Mouse (Mus musculus) retina, embryonic 14.5 days (tissue): ENCODE results near the gene Rab44.
"Not testable (repeated sequence)": the region's sequence is repeated elsewhere in the genome, so short reads cannot be mapped to it uniquely, and the experiment has no call there.

Source experiments
- DNase-seq: peaks from one replicate; pipeline ENCODE4 v3.0.0-alpha.2; 2015; ENCODE audit warnings: low spot score

Rab44 gene

DNA sequence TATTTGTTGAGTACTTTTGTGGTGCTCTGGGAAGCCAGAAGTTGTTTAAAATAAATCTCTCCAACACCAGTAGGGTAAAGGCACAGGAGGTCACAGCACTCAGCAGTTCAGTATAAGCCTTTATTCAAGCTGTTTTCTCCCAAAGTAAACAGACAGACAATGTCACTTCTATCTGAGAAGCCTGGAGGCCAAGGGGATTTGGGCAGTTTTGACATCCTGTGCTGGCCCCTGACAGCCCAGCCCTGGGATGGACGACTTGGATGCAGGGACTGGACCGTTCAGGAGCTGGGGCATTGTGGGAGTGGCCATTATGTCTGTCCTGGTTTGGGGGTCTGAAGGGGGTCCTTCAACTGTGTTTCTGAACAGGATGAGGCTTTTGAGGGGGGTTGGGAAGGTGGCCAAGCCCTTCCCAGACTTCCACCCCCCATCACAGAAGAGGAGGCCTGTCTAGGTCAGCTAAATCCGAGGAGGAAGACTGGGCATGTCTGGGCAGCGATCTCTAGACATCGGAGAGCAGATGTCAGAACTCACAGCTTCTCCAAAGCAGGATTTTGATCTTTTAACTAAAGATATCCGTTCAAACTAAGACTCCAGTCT lies 22.5 kb upstream of the Rab44 start:
- no peak for DNase-seq

DNA sequence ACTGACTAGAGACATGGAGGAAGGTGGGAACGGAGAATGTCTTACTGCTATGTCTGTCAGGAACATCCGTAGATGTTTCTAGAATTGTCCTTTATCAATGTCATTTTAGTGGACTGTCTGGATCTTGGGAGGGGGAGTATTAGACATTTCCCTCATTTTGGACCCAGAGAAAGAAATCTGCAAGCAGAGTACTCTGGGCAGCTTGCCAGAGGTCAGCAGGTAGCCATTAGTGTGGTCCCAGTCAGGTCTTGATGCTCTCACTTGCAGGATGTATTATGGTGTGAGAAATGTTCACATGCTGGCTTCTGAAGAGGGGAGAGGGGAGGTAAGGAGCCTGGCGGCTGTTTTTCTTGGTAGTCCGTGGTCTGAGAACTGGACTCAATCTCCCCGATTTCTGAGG lies 21.4 kb upstream of the Rab44 start:
- no peak for DNase-seq

DNA sequence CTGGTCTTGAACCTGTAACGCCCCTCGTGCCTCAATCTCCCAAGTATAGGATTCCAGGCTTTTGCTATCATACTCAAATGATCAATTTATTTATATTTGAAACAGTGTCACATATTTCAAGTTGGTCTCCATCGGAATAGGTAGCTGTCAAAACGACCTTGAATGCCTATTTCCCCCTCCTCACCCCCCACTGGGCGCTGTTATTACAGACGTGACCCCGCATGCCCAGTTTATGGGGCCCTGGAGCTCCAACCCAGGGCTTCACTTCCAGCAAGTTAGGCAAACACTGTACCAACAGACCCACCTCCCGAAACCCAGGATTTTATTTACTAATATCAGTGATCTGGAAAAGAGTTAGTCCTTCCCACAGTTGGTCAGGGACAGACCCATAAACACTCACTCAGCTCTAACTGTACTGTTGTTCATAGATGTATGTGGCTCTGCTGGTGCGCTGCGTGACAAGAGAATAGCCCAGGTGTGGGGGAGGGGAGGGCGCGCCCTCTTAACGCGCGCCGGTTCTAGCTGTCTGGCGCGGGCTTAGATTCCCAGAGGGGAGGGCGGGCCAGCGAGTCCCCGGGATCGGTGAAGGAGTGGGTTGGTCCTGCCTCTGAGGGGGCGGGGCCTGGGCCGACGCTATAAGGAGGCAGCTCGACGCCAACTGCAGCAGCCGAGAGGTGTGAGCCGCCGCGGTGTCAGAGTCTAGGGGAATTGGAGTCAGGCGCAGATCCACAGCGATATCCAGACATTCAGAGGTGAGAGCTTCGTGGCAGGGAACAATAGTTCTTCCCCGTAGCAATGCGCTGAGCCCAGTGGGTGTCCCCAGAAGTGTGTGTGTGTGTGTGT lies 20.6 kb upstream of the Rab44 start:
- DNase-seq = peak; percentile 85

GRCm38 (mm10) chr17:29093961-29094309 lies 20.0 kb upstream of the Rab44 start:
- no peak for DNase-seq

- peak; percentile 58 for DNase-seq
Measured at GRCm38 (mm10) chr17:29094310-29095181, 19.4 kb upstream of the Rab44 start.

DNA sequence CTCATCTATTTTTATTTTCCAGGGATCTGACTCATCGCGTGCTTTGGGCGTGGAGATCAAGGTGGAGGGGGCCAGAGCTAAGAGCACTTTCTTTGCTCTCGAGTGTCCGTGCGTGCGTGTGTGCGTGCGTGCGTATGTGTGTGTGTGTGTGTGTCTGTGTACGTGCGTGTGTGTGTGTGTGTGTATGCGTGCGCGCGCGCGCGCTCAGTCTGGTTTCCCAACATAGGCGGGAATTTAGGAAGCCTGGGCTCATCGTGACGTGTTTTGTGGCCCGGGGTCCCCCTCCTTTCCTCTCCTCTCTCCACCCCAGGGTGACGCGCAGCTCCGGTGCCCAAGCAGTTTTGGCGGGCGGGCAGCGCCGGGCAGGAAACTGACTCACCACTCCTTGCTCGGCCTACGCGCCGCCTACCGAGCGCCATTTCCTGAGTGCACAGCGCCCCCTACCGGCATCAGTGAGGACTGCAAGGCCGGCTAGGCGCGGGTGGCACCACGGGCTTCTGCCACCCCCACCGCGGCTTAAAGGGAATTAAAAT lies 18.7 kb upstream of the Rab44 start:
- DNase-seq = peak; percentile 93

GRCm38 (mm10) chr17:29096245-29096644 lies 17.7 kb upstream of the Rab44 start:
- no peak for DNase-seq

DNA sequence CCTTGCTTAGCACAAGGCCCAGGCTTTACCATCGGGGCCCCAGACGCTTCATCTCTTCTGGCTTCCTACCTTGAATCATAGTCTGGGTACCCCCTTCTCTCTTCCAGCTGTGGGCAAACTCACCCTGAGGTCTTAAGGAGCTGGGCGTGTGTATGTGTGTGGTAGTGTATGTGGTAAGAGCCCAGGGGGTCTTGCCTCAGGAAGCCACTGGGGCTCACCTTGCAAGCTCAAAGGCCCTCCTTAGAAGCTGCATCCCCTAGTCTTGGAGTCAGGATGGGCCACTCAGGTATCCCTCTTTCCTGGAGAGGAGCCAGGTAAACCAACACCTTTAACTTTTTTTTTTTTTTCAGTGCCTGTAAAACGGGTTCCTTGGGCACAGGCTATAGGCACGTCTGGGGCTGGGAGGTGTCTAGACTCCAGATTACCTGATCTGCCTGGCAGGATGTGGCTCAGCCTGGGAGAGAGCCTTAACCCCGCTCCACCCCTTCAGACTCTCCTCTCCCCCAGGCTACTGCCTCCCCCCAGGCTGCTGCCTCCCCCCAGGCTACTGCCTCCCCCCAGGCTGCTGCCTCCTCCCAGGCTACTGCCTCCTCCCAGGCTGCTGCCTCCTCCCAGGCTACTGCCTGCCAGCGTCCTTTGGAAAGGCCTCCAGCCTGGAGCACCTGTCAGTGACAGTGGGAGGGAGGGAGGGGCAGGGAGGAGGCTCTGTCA lies 16.9 kb upstream of the Rab44 start:
- DNase-seq = no peak

DNA sequence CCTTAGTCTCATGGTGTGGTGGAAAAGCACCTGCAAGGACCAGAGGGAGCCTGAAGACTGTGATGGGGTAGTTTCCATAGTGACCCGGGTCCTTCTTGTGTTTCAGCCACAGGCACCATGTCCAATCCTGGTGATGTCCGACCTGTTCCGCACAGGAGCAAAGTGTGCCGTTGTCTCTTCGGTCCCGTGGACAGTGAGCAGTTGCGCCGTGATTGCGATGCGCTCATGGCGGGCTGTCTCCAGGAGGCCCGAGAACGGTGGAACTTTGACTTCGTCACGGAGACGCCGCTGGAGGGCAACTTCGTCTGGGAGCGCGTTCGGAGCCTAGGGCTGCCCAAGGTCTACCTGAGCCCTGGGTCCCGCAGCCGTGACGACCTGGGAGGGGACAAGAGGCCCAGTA lies 15.7 kb upstream of the Rab44 start:
- DNase-seq = no peak

- DNase-seq = no peak
Measured at GRCm38 (mm10) chr17:29099076-29099475, 14.9 kb upstream of the Rab44 start.

GRCm38 (mm10) chr17:29100627-29101026 lies 13.3 kb upstream of the Rab44 start:
- no peak for DNase-seq

GRCm38 (mm10) chr17:29110356-29110755 lies 3.6 kb upstream of the Rab44 start:
- DNase-seq = not testable (repeated sequence)

GRCm38 (mm10) chr17:29111332-29111731 lies 2.6 kb upstream of the Rab44 start:
- no peak for DNase-seq

DNA sequence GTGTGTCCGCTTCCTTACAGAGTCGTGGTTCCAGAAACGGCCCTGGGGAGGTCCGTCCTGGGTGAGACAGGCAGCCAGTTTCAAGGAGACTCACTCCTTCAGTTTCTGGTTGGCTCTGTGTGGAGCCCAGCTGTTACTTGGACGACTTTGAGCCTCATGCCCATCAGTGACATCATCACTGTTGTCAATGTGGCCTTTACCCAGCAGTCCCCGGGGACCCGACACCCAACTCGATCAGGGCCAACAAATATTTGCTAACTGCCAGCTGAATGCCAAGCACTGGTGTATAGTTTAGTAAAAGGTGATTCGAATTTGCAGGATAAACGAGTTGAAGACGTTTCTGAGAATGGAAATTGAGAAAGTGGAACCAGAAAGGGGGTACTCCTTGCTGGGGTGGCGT lies 2.1 kb downstream of the Rab44 start:
- no peak for DNase-seq

DNA sequence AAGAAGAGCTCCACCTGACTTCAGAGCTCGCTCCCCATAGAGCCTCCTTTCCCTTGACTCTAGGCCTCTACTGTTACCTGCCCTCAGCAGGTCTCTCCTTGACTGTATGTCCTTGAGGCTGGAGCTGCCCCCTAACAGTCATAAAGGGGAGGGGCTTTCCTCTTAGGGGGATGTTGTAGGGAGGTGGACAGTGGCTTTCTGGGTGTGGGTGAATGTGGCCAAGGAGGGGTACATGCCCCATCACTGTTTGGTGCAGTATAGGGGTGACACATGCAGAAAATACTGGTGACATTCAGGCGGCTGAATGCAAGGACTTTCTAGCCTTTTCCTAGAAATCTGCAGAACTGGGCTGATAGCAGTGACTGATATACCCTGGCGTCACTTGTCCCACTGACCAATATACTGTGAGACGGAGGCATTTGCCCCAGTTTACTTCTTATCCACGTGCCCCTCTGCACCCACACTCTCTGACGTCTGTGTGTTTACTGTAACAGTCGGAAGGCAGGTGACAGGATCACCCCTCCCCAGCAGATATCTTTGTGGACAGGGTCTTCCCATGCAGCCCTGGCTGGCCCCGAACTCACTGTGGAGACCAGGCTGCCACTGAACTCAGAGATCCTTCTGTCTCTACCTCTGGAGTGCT lies 3.2 kb downstream of the Rab44 start:
- DNase-seq = no peak

DNA sequence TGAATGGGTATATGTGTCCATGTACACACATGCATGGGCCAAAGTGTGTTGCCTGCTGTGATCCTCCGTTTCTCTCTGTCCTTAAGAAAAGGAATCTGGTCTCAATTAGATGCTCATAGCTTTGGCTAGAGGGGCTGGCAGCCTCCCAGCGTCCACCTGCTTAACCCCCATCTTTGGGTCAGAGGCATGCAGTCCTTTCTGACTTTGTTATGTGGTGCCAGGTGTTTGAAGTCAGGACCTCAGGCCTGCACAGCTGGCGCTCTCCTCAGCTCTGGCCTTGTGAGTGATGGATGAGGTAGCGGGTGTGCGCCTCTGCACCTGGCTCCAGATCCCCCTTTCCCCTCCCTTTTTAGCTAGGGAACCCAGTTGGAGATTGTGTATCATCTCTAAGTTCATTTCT lies 4.1 kb downstream of the Rab44 start:
- no peak for DNase-seq

DNA sequence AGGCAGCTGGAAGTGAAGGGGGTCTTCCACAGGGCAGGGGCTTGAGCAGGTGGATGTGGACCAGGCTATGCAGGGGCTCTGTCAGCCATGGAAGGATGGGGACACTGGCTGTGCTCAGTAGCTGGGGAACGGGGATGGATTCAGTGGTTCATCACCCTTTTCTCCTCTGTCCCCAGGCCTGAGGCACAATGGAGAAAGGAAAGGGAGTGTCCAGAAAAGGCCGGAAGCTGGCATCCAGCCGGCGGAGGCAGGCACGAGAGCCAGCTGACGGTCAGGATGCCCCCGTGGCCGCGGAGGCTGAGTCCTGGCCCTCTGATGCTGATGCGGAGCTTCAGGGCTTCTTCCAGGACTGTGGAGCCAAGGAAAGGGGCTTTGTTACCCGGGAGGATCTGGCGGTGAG lies 6.7 kb downstream of the Rab44 start:
- no peak for DNase-seq

DNA sequence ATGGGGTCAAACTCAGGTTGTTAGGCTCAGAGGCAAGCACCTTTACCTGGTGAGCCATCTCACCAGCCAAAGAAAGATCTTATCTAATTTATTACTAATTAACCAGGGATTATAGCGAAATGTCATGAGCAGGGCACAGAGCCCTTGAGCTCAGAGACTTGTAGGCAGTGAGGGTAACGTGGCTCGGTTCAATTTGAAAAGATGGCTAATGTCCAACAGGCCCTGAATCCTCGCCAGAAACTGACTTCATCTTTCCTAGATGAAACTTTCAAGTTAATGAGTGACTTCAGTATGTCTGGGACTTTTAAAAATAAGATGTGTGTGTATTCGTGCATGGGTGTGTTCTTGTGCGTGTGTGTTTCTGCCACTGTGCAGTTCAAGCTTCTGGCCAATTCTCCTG lies 8.9 kb downstream of the Rab44 start:
- no peak for DNase-seq

DNA sequence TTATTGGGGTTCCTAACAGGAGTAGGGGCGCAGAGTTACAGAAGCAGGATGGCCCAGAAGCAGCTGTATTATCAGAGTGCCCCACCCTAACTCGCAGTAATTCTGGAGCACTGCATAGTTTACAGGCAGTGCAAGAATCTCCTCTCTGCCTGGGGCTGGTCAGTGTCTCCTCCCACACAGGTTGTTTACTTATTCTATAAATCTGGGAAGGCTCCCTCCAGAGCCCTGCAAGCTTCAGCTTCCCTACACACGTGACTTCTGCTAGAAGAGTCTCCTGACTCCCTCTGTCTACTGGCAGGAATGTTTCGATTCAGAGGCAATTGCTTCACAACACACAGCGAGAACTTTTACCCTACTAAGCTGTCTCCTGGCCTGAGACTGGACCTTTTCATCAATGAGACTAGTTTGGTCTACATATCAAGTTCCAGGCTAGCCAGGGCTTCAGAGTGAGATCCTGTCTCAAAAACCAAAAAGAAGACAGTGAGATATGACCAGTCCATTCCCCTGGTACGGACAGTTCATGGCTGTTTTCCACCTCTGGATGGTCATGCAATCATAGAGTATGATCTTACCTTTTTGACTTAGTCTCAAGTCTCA lies 9.7 kb downstream of the Rab44 start:
- DNase-seq = no peak

- DNase-seq = no peak
Measured at GRCm38 (mm10) chr17:29126561-29126960, 12.6 kb downstream of the Rab44 start.

DNA sequence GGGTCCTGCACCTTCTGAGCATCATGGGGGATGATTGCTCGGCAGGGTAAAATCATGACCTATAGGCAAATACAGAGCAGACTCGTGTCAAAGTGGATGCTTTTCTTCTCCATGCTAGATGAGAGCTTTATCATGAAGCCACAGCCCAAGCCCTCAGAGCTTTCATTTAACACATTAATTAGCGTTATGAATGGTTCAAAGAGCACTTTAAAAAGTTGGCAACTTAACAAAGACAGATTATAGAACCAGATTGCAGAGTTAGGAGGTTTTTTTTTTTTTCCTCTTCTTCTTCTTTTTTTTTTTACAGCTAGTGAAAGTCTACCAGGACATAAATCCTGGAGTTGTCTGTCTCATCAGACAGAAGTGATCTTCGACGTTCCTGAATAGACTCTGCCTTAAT lies 15.4 kb downstream of the Rab44 start:
- no peak for DNase-seq
